Mouse (Mus musculus) mouse trophoblast stem cell (cell line): ENCODE measurements around the gene Olfr1274-ps.
"Not testable (repeated sequence)": the region's sequence is repeated elsewhere in the genome, so short reads cannot be mapped to it uniquely, and the experiment has no call there.

Experiments
- in situ Hi-C, 2 experiments: fragments of 300-500 bp; cut with MseI, MboI; formaldehyde crosslinking; loops; 2 replicates in 1 of 2; 3 replicates in 1 of 2; pipeline ENCODE4 v1.15.1; 2025

The Olfr1274-ps gene

GRCm38 (mm10) chr2:90398633-90399107 lies at the start of gene Olfr1274-ps:
TSS of gene Olfr1274-ps (plus strand) at chr2:90398683.
- in situ Hi-C loops = not testable (repeated sequence)

GRCm38 (mm10) chr2:90351047-90351446 lies 47.4 kb upstream of the Olfr1274-ps start:
- in situ Hi-C loops = not testable (repeated sequence)

- in situ Hi-C loops = not testable (repeated sequence)
Measured at GRCm38 (mm10) chr2:90351540-90351939, 46.9 kb upstream of the Olfr1274-ps start.

GRCm38 (mm10) chr2:90359229-90359628 lies 39.3 kb upstream of the Olfr1274-ps start:
- in situ Hi-C loops = not testable (repeated sequence)

- in situ Hi-C loops = not testable (repeated sequence)
Measured at GRCm38 (mm10) chr2:90360199-90360598, 38.3 kb upstream of the Olfr1274-ps start.

GRCm38 (mm10) chr2:90414110-90414821 lies 15.8 kb downstream of the Olfr1274-ps start:
- in situ Hi-C loops = not testable (repeated sequence)

- in situ Hi-C loops = not testable (repeated sequence)
Measured at GRCm38 (mm10) chr2:90422282-90422681, 23.8 kb downstream of the Olfr1274-ps start.

- in situ Hi-C loops = not testable (repeated sequence)
Measured at GRCm38 (mm10) chr2:90424937-90425336, 26.5 kb downstream of the Olfr1274-ps start.

GRCm38 (mm10) chr2:90428988-90429717 lies 30.7 kb downstream of the Olfr1274-ps start:
- in situ Hi-C loops = not testable (repeated sequence)

- in situ Hi-C loops = not testable (repeated sequence)
Measured at GRCm38 (mm10) chr2:90429782-90430181, 31.3 kb downstream of the Olfr1274-ps start.

- in situ Hi-C loops = not testable (repeated sequence)
Measured at GRCm38 (mm10) chr2:90437453-90437852, 39.0 kb downstream of the Olfr1274-ps start.

- in situ Hi-C loops = not testable (repeated sequence)
Measured at GRCm38 (mm10) chr2:90440169-90440568, 41.7 kb downstream of the Olfr1274-ps start.

- in situ Hi-C loops = not testable (repeated sequence)
Measured at GRCm38 (mm10) chr2:90441811-90442210, 43.3 kb downstream of the Olfr1274-ps start.

- in situ Hi-C loops = no loop called here
Measured at GRCm38 (mm10) chr2:90443811-90444210, 45.3 kb downstream of the Olfr1274-ps start.

GRCm38 (mm10) chr2:90448967-90449740 lies 50.7 kb downstream of the Olfr1274-ps start:
- in situ Hi-C loops = no loop called here

- in situ Hi-C loops = no loop called here
Measured at GRCm38 (mm10) chr2:90452380-90452779, 53.9 kb downstream of the Olfr1274-ps start.
